Mouse (Mus musculus): Measurements from ENCODE around the gene Dus4l. TPM values are rescaled to one million over a fixed set of nuclear protein-coding genes. Genes with fewer than 3 reads are reported as not detected.

The Dus4l gene
- total RNA-seq, 1 experiment from 2014 or later, result 8.9 TPM

- ATAC-seq (replicated peaks in 1 of 2; ENCODE audit: insufficient read depth in 1 of 2, low FRiP score in 2 of 2, low TSS enrichment in 1 of 2, low read depth in 1 of 2, poor library complexity in 2 of 2, severe bottlenecking in 2 of 2), result no peak
Measured at GRCm38 (mm10) chr12:31613353-31613752, 41.3 kb downstream of the Dus4l start.

- no peak for ATAC-seq (replicated peaks in 1 of 2; ENCODE audit: insufficient read depth in 1 of 2, low FRiP score in 2 of 2, low TSS enrichment in 1 of 2, low read depth in 1 of 2, poor library complexity in 2 of 2, severe bottlenecking in 2 of 2)
Measured at GRCm38 (mm10) chr12:31608138-31608537, 46.5 kb downstream of the Dus4l start.

- ATAC-seq (replicated peaks in 1 of 2; ENCODE audit: insufficient read depth in 1 of 2, low FRiP score in 2 of 2, low TSS enrichment in 1 of 2, low read depth in 1 of 2, poor library complexity in 2 of 2, severe bottlenecking in 2 of 2), result no peak
Measured at GRCm38 (mm10) chr12:31604894-31605293, 49.7 kb downstream of the Dus4l start.

GRCm38 (mm10) chr12:31603586-31603985, 51.0 kb downstream of the Dus4l start:
- no peak for ATAC-seq (replicated peaks in 1 of 2; ENCODE audit: insufficient read depth in 1 of 2, low FRiP score in 2 of 2, low TSS enrichment in 1 of 2, low read depth in 1 of 2, poor library complexity in 2 of 2, severe bottlenecking in 2 of 2)

GRCm38 (mm10) chr12:31594296-31594695, 60.3 kb downstream of the Dus4l start:
- ATAC-seq (replicated peaks in 1 of 2; ENCODE audit: insufficient read depth in 1 of 2, low FRiP score in 2 of 2, low TSS enrichment in 1 of 2, low read depth in 1 of 2, poor library complexity in 2 of 2, severe bottlenecking in 2 of 2), result no peak

- ATAC-seq (replicated peaks in 1 of 2; ENCODE audit: insufficient read depth in 1 of 2, low FRiP score in 2 of 2, low TSS enrichment in 1 of 2, low read depth in 1 of 2, poor library complexity in 2 of 2, severe bottlenecking in 2 of 2), result no peak
Measured at GRCm38 (mm10) chr12:31592011-31592410, 62.6 kb downstream of the Dus4l start.

Other genes with a start within 250 kb of the Dus4l start
- gene Cbll1, start 155.2 kb downstream of the Dus4l start, total RNA-seq (2017), result 9.4 and 9.7 TPM in 2 replicates
- not detected in 2 replicates for gene Slc26a4, start 94.9 kb downstream of the Dus4l start, total RNA-seq (2017)
- gene Bcap29, start 20.2 kb downstream of the Dus4l start, total RNA-seq (2017), result 47.6 and 49.2 TPM in 2 replicates
- 67.2 and 78.8 TPM in 2 replicates for gene Cog5, start within 50 bp of the Dus4l start, total RNA-seq (2017)
- not detected in 2 replicates for gene Gpr22, start 59.1 kb upstream of the Dus4l start, total RNA-seq (2017)

Measured in hematopoietic stem cell, adult 5-6 weeks (primary cell).